Mouse (Mus musculus) embryonic fibroblast, embryonic 13.5 days (primary cell): ENCODE results near the gene Rgma.

Experiments
- CTCF ChIP-seq: IDR thresholded peaks from 2 replicates; pipeline ENCODE4 v1.5.1; 2011; ENCODE audit warnings: mild to moderate bottlenecking, control low read depth, low read length, moderate library complexity, borderline replicate concordance; ENCODE audit not compliant: insufficient read depth
- POLR2A ChIP-seq: IDR thresholded peaks from 2 replicates; pipeline ENCODE4 v1.6.1; 2011; ENCODE audit warnings: low read depth, mild to moderate bottlenecking, control low read depth, low read length, moderate library complexity

- TF ChIP-seq CTCF = no peak
- TF ChIP-seq POLR2A = no peak
Measured at GRCm38 (mm10) chr7:73333398-73333988, 41.8 kb upstream of the Rgma start.
